Mouse (Mus musculus) kidney, postnatal 0 days (tissue): ENCODE measurements around the gene Kctd6. TPM values are rescaled to one million over a fixed set of nuclear protein-coding genes. Genes with fewer than 3 reads are reported as not detected.

Experiments
- ATAC-seq: fragments of 200-750 bp; cut with Nextera tagmentation; replicated peaks from 2 replicates; pipeline ENCODE4 v1.8.0; 2017; ENCODE audit warnings: low read depth, moderate number of reproducible peaks, moderate TSS enrichment, moderate library complexity; ENCODE audit not compliant: low FRiP score
- DNase-seq: peaks from one replicate; pipeline ENCODE4 v3.0.0-alpha.2; 2016; ENCODE audit warnings: low spot score
- H3K27ac ChIP-seq: fragments of 300-500 bp; sonication (generic); 2 replicates; pipeline ENCODE4 v1.5.1; 2014; ENCODE audit warnings: mild to moderate bottlenecking
- H3K27me3 ChIP-seq: fragments of 300-500 bp; sonication (generic); 2 replicates; pipeline ENCODE4 v1.6.1; 2014; ENCODE audit warnings: low read length, mixed read lengths; ENCODE audit not compliant: insufficient read depth
- H3K36me3 ChIP-seq: fragments of 300-500 bp; sonication (generic); 2 replicates; pipeline ENCODE4 v1.6.1; 2014; ENCODE audit warnings: low read length, mixed read lengths; ENCODE audit not compliant: insufficient read depth
- H3K4me1 ChIP-seq: fragments of 300-500 bp; sonication (generic); replicated peaks from 2 replicates; pipeline ENCODE4 v1.6.1; 2014; ENCODE audit warnings: antibody characterized with exemption, low read length, mixed read lengths; ENCODE audit not compliant: insufficient read depth
- H3K4me2 ChIP-seq: fragments of 300-500 bp; sonication (generic); 2 replicates; pipeline ENCODE4 v1.6.1; 2014; ENCODE audit warnings: mild to moderate bottlenecking, low read length, moderate library complexity, mixed read lengths
- H3K4me3 ChIP-seq: fragments of 300-500 bp; sonication (generic); replicated peaks from 2 replicates; pipeline ENCODE4 v1.5.1; 2014; ENCODE audit warnings: low read depth, low read length
- H3K9ac ChIP-seq: fragments of 300-500 bp; sonication (generic); 2 replicates; pipeline ENCODE4 v1.6.1; 2014; ENCODE audit warnings: low read depth, low read length
- H3K9me3 ChIP-seq: fragments of 300-500 bp; sonication (generic); replicated peaks from 2 replicates; pipeline ENCODE4 v1.6.1; 2016; ENCODE audit warnings: low read length, inconsistent platforms, mixed read lengths
- CTCF ChIP-seq: IDR thresholded peaks from 2 replicates; pipeline ENCODE4 v1.5.1; 2016; ENCODE audit warnings: antibody characterized with exemption, low read depth, mild to moderate bottlenecking, moderate library complexity
- WGBS: fragments of 180-500 bp; shearing (Covaris S2); extraction: QIAGEN DNeasy Blood & Tissue Kit; methylation state at CpG from one replicate; pipeline ENCODE4 v1.1.7; 2014; 5-methylcytosine and 5-hydroxymethylcytosine counted together
- polyA plus RNA-seq: library from polyadenylated mRNA; unstranded; fragments of >200 nt; fragmentation: Nextera tagmentation; extraction: Ambion mirVana; gene quantifications from 2 replicates; pipeline ENCODE4 v1.2.1, GENCODE M21; 2015

The Kctd6 gene
- polyA plus RNA-seq, 1 experiment from 2014 or later, result 34.1 TPM

- Histone ChIP-seq H3K27ac (no peak overlapping the region), H3K4me3 (no peak overlapping the region), H3K4me1 (no peaks in the 10 kb centered on the region), H3K9ac (no peak overlapping the region), H3K27me3 (no peaks in the 10 kb centered on the region), H3K9me3 (no peaks in the 10 kb centered on the region), H3K36me3 (0 out of 2 replicates have a peak, but pooled peaks cover under 1% of the 10 kb centered on the region), H3K4me2 (no peak overlapping the region)
- no peak for TF ChIP-seq CTCF
- WGBS, result 89% methylated on average over 9 of the region's 9 CpGs
- ATAC-seq (no peak), DNase-seq (no peak)
Measured at GRCm38 (mm10) chr14:8229367-8230019, 15.6 kb downstream of the Kctd6 start.

DNA sequence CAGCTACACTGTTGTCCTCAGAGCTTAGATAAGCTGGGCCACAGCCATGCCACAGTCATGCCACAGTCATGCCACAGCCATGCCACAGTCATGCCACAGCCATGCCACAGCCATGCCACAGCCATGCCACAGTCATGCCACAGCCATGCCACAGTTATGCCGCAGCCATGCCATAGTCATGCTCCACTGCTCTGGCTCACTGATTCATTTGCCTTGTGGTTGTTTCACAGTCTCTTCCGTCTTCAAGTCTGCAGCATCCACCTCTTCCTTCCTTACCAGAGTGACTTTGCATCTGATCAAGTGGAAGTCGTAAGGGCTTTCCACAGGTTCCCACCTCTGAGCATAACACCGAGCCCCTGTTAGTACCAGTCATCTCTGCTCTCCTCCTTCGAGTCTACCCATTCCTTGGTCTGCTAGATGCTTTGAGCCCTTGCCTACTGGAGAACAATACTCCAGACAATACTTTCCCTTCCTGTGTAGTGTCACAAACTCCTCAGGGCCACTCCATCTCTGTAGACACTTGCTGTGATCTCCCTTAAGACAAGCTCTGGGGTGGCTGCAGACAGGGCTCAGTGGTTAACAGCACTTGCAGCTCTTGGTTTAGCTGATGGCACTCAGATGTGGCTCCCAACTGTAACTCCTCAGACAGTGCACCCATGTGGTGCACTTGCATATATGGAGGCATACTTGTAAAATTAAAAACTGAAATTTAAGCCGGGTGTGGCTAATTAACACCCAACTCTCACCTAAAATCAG, 18.4 kb downstream of the Kctd6 start:
- H3K9me3 ChIP-seq, result no peaks in the 10 kb centered on the region
- no peak for ATAC-seq
- H3K4me2 ChIP-seq, result no peak overlapping the region
- no peaks in the 10 kb centered on the region for H3K4me1 ChIP-seq
- TF ChIP-seq CTCF, result no peak
- no peak for DNase-seq
- no peak overlapping the region for H3K27ac ChIP-seq
- no peak overlapping the region for H3K4me3 ChIP-seq
- H3K9ac ChIP-seq, result no peak overlapping the region
- H3K27me3 ChIP-seq, result no peaks in the 10 kb centered on the region
- 86% methylated on average over 6 of the region's 6 CpGs for WGBS
- no peaks in the 10 kb centered on the region for H3K36me3 ChIP-seq

- Histone ChIP-seq H3K36me3 (no peaks in the 10 kb centered on the region), H3K9me3 (no peaks in the 10 kb centered on the region), H3K27ac (no peak overlapping the region), H3K4me3 (no peak overlapping the region), H3K4me2 (no peak overlapping the region), H3K4me1 (no peaks in the 10 kb centered on the region), H3K27me3 (no peaks in the 10 kb centered on the region), H3K9ac (no peak overlapping the region)
- DNase-seq (no peak), ATAC-seq (no peak)
- no peak for TF ChIP-seq CTCF
- WGBS, result 72% methylated on average over 1 of the region's 1 CpGs
Measured at GRCm38 (mm10) chr14:8233252-8233651, 19.3 kb downstream of the Kctd6 start.

DNA sequence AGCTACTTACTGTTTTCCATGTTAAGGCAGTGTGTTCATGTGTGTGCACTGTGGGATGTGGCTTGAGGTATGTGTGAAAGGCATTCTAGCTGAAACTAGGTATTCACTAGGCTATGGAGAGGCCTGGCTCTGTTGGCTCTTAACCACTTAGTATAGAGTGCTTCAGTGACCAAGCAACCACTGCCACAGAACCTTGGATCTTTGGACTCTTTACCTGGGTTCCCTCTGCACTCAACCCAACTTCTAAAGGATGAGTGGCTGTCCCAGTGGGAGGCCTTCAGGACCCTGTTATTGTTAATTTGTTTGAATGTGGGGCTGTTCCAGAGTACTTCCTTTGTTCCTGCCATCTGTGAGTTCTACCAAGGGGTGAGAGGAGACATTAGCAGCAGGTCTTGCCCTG, 27.9 kb downstream of the Kctd6 start:
- no peak overlapping the region for H3K4me2 ChIP-seq
- no peaks in the 10 kb centered on the region for H3K36me3 ChIP-seq
- ATAC-seq (no peak), DNase-seq (no peak)
- H3K9me3 ChIP-seq, result no peaks in the 10 kb centered on the region
- no peak for TF ChIP-seq CTCF
- H3K4me3 ChIP-seq, result no peak overlapping the region
- H3K27ac ChIP-seq, result no peak overlapping the region
- 0 out of 2 replicates have a peak, but pooled peaks cover 4% of the 10 kb centered on the region for H3K4me1 ChIP-seq
- H3K9ac ChIP-seq, result no peak overlapping the region
- H3K27me3 ChIP-seq, result no peaks in the 10 kb centered on the region

GRCm38 (mm10) chr14:8242388-8242920, 28.5 kb downstream of the Kctd6 start:
- TF ChIP-seq CTCF, result peak; percentile 66
- H3K9ac ChIP-seq, result no peak overlapping the region
- no peak overlapping the region for H3K4me3 ChIP-seq
- no peak overlapping the region for H3K4me2 ChIP-seq
- no peaks in the 10 kb centered on the region for H3K27me3 ChIP-seq
- peak; percentile 60 for ATAC-seq
- no peaks in the 10 kb centered on the region for H3K36me3 ChIP-seq
- no peak overlapping the region for H3K27ac ChIP-seq
- H3K4me1 ChIP-seq, result 0 out of 2 replicates have a peak, but pooled peaks cover 4% of the 10 kb centered on the region
- no peaks in the 10 kb centered on the region for H3K9me3 ChIP-seq
- peak; percentile 50 for DNase-seq
- 51% methylated on average over 5 of the region's 5 CpGs for WGBS

DNA sequence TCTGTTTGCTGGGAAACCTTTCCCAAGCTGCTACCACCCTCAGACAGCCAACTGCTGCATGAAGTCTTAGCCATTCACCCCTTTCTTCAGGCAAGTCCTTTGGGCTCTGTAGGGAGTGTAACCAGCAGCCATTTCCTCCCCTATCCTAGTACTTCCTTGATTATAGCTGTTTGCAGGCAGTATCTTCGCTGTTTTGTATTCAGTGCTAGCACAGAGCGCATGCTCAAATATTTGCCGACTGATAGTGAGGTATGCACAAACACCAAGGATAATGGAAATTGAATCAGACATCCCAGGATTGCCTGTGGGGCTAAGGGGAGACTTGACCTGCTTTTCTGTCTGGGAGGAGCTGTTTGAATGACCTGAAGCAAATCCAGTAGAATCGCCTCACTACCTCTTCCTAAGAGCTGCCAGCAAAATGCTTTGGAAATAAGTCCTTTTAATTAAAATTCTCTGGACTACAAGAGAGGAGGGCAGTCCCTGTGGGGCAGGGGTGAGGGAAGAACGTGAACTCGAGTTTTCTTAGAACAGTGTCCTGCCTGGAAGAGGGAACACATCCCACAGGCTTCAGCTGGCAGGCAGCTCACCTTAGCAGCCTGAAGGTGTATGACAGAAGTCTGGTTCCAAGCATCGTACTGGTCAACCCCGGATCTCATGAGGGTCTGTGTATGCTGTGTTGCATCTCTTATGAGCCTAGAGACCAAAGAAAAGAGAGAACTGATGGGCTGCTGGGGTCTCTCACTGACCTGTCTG, 29.4 kb downstream of the Kctd6 start:
- no peaks in the 10 kb centered on the region for H3K36me3 ChIP-seq
- H3K27ac ChIP-seq, result no peak overlapping the region
- DNase-seq, result no peak
- 72% methylated on average over 8 of the region's 8 CpGs for WGBS
- TF ChIP-seq CTCF, result no peak
- no peak for ATAC-seq
- no peak overlapping the region for H3K4me3 ChIP-seq
- H3K27me3 ChIP-seq, result no peaks in the 10 kb centered on the region
- no peak overlapping the region for H3K4me2 ChIP-seq
- 0 out of 2 replicates have a peak, but pooled peaks cover 4% of the 10 kb centered on the region for H3K4me1 ChIP-seq
- H3K9ac ChIP-seq, result no peak overlapping the region
- H3K9me3 ChIP-seq, result no peaks in the 10 kb centered on the region
